Mouse (Mus musculus) thymus, adult 2 months (tissue): ENCODE results near the gene Mmp25. TPM values are rescaled to one million over a fixed set of nuclear protein-coding genes. Genes with fewer than 3 reads are reported as not detected.

Experiments
- DNase-seq: peaks from one replicate; pipeline ENCODE4 v3.0.0; 2021
- H3K27ac ChIP-seq: fragments of 200-500 bp; 2 replicates; pipeline ENCODE4 v1.5.1; 2012; ENCODE audit warnings: low read length, control low read depth; ENCODE audit not compliant: control insufficient read depth, insufficient read depth
- H3K27me3 ChIP-seq: fragments of 200-500 bp; 2 replicates; pipeline ENCODE4 v1.6.1; 2012; ENCODE audit warnings: mild to moderate bottlenecking, low read length, moderate library complexity, mixed read lengths; ENCODE audit not compliant: control insufficient read depth, insufficient read depth
- H3K36me3 ChIP-seq: fragments of 200-500 bp; 2 replicates; pipeline ENCODE4 v1.6.1; 2012; ENCODE audit warnings: mild to moderate bottlenecking, low read length, moderate library complexity; ENCODE audit not compliant: control insufficient read depth, insufficient read depth
- H3K4me1 ChIP-seq: fragments of 200-500 bp; replicated peaks from 2 replicates; pipeline ENCODE4 v1.6.1; 2012; ENCODE audit warnings: low read length; ENCODE audit not compliant: control insufficient read depth, insufficient read depth
- H3K4me3 ChIP-seq: fragments of 200-500 bp; 2 replicates; pipeline ENCODE4 v1.5.1; 2012; ENCODE audit warnings: mild to moderate bottlenecking, low read length, control low read depth, moderate library complexity; ENCODE audit not compliant: control insufficient read depth, insufficient read depth
- CTCF ChIP-seq: fragments of 200-500 bp; IDR thresholded peaks from 2 replicates; pipeline ENCODE4 v1.5.1; 2012; ENCODE audit warnings: mild to moderate bottlenecking, control low read depth, low read length, moderate library complexity, borderline replicate concordance; ENCODE audit not compliant: control insufficient read depth, poor library complexity, insufficient read depth; ENCODE audit errors: extremely low read depth
- POLR2A ChIP-seq: fragments of 200-500 bp; IDR thresholded peaks from 2 replicates; pipeline ENCODE4 v1.6.1; 2012; ENCODE audit warnings: mild to moderate bottlenecking, low read length, control low read depth, moderate library complexity; ENCODE audit not compliant: control insufficient read depth, poor library complexity, insufficient read depth; ENCODE audit errors: extremely low read depth
- WGBS: fragments of 180-500 bp; shearing (Covaris S2); methylation state at CpG from one replicate; pipeline ENCODE4 v1.1.7; 2018; 5-methylcytosine and 5-hydroxymethylcytosine counted together
- polyA plus RNA-seq: library from polyadenylated mRNA; depleted of rRNA; stranded (reverse); fragments of >200 nt; gene quantifications from 2 replicates; pipeline ENCODE4 v1.2.3, GENCODE M21; 2012

Gene Mmp25
- polyA plus RNA-seq, 1 experiment, result 7.2 TPM

GRCm38 (mm10) chr17:23604394-23604793 lies 40.7 kb downstream of the Mmp25 start:
- Histone ChIP-seq H3K27me3 (no peaks in the 10 kb centered on the region), H3K36me3 (no peaks in the 10 kb centered on the region), H3K4me3 (no peak overlapping the region), H3K4me1 (peaks cover 12% of the 10 kb centered on the region), H3K27ac (no peak overlapping the region)
- no peak for DNase-seq
- WGBS, result 85% methylated on average over 7 of the region's 7 CpGs
- TF ChIP-seq CTCF (no peak), POLR2A (no peak)

GRCm38 (mm10) chr17:23603542-23603941 lies 41.5 kb downstream of the Mmp25 start:
- TF ChIP-seq POLR2A, result no peak
- TF ChIP-seq CTCF, result no peak
- Histone ChIP-seq H3K4me1 (peaks cover 17% of the 10 kb centered on the region), H3K27ac (no peak overlapping the region), H3K36me3 (no peaks in the 10 kb centered on the region), H3K27me3 (no peaks in the 10 kb centered on the region), H3K4me3 (no peak overlapping the region)
- 70% methylated on average over 2 of the region's 2 CpGs for WGBS
- peak; percentile 51 for DNase-seq

DNA sequence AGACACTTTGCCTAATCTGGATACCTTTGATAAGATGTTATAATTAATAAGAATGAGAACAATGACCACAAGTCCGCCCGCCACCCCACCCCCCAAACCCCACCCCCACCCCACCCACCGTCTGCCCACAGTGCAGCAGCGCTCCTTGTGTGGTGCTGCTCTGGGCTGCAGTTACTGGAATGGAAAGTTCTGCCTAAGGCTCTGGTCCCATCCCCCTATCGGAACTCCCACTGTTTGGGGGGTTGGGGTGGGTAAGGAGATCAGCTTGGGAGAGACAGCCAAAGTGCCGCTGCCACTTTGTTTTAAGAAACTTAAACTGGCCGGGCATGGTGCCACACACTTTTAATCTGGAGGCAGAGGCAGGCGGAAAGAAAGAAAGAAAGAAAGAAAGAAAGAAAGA lies 42.0 kb downstream of the Mmp25 start:
- WGBS, result 88% methylated on average over 8 of the region's 8 CpGs
- DNase-seq, result no peak
- Histone ChIP-seq H3K27me3 (no peaks in the 10 kb centered on the region), H3K4me3 (no peak overlapping the region), H3K36me3 (no peaks in the 10 kb centered on the region), H3K27ac (no peak overlapping the region), H3K4me1 (peaks cover 20% of the 10 kb centered on the region)
- TF ChIP-seq POLR2A (no peak), CTCF (no peak)

DNA sequence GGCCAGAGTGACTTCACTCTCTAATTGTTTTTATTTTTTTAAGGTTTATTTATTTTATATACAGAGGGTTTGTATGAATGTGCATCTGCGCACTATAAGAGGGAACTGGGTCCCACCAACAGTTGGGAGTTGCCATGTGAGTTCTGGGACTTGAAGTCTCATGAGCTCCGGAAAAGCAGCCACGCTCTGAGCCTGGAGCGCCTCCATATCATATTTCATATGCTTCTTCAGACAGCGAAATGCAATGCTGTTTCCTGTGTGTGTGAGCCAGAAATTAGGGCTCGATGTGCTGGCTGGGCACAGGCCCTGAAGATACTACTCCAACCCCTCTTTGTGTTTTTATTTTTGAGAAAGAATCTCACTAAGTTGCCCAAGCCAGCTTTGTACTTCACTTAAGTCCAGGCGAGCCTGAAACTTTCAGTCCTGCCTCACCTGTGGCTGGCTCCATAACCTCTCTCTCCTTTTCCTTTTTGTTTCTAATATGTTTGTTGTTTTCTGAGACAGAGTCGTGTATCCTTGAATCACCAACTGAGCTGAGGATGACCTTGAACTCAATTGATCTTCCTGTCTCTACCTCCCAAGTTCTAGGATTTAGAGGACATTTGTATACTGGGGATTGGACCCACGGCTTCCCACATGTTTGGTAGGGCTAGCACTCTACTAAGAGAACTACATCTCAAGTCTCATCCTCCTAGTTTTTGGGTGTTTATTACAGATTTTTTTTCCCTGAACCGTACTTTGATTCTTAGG lies 43.1 kb downstream of the Mmp25 start:
- Histone ChIP-seq H3K27ac (no peak overlapping the region), H3K4me3 (no peak overlapping the region), H3K36me3 (no peaks in the 10 kb centered on the region), H3K27me3 (no peaks in the 10 kb centered on the region), H3K4me1 (peaks cover 24% of the 10 kb centered on the region)
- no peak for DNase-seq
- no peak for TF ChIP-seq CTCF
- WGBS, result 76% methylated on average over 10 of the region's 10 CpGs

GRCm38 (mm10) chr17:23600641-23601622 lies 44.1 kb downstream of the Mmp25 start, which contains the start of gene Zscan10:
Gene Zscan10, plus strand, starts transcription at chr17:23600856.
- H3K36me3 ChIP-seq, result no peaks in the 10 kb centered on the region
- H3K27me3 ChIP-seq, result no peaks in the 10 kb centered on the region
- peak within 1 kb of the TSS; percentile 87 for H3K27ac ChIP-seq
- H3K4me1 ChIP-seq, result peaks cover 24% of the 10 kb centered on the region
- 95% methylated on average over 15 of the region's 15 CpGs for WGBS
- DNase-seq, result no peak
- no peak within 1 kb of the TSS for H3K4me3 ChIP-seq
- TF ChIP-seq CTCF, result no peak
- no peak for TF ChIP-seq POLR2A

- Histone ChIP-seq H3K27ac (peak overlapping the region; percentile 87), H3K4me3 (peak overlapping the region; percentile 40), H3K4me1 (peaks cover 24% of the 10 kb centered on the region), H3K36me3 (no peaks in the 10 kb centered on the region), H3K27me3 (no peaks in the 10 kb centered on the region)
- TF ChIP-seq CTCF (no peak), POLR2A (no peak)
- 26% methylated on average over 7 of the region's 7 CpGs for WGBS
- no peak for DNase-seq
Observed at GRCm38 (mm10) chr17:23599605-23600063, 45.4 kb downstream of the Mmp25 start.
